Mouse (Mus musculus) heart, embryonic 15.5 days (tissue): ENCODE data around the gene Vrk2. TPM values are rescaled to one million over a fixed set of nuclear protein-coding genes. Genes with fewer than 3 reads are reported as not detected.
A peak's percentile ranks its signal among the peaks of the same experiment; 100 is the strongest.

Experiments used
- ATAC-seq: fragments of 200-750 bp; cut with Nextera tagmentation; replicated peaks from 2 replicates; pipeline ENCODE4 v1.8.0; 2017; ENCODE audit warnings: low read depth, moderate TSS enrichment; ENCODE audit not compliant: insufficient number of reproducible peaks, insufficient read depth, low FRiP score
- H3K27ac ChIP-seq: fragments of 300-500 bp; sonication (generic); 2 replicates; pipeline ENCODE4 v1.5.1; 2015; ENCODE audit warnings: mild to moderate bottlenecking, inconsistent platforms
- H3K27me3 ChIP-seq: fragments of 300-500 bp; sonication (generic); 2 replicates; pipeline ENCODE4 v1.6.1; 2015; ENCODE audit warnings: inconsistent platforms
- H3K36me3 ChIP-seq: fragments of 300-500 bp; sonication (generic); 2 replicates; pipeline ENCODE4 v1.6.1; 2015; ENCODE audit warnings: mild to moderate bottlenecking, inconsistent platforms
- H3K4me1 ChIP-seq: fragments of 300-500 bp; sonication (generic); replicated peaks from 2 replicates; pipeline ENCODE4 v1.6.1; 2015; ENCODE audit warnings: inconsistent platforms
- H3K4me2 ChIP-seq: fragments of 300-500 bp; sonication (generic); 2 replicates; pipeline ENCODE4 v1.6.1; 2015; ENCODE audit warnings: inconsistent platforms, mild to moderate bottlenecking, moderate library complexity
- H3K4me3 ChIP-seq: fragments of 300-500 bp; sonication (generic); 2 replicates; pipeline ENCODE4 v1.5.1; 2015; ENCODE audit warnings: mild to moderate bottlenecking, inconsistent platforms
- H3K9ac ChIP-seq: fragments of 300-500 bp; sonication (generic); 2 replicates; pipeline ENCODE4 v1.6.1; 2015; ENCODE audit warnings: mild to moderate bottlenecking, inconsistent platforms
- H3K9me3 ChIP-seq: fragments of 300-500 bp; sonication (generic); replicated peaks from 2 replicates; pipeline ENCODE4 v1.6.1; 2016; ENCODE audit warnings: inconsistent platforms
- WGBS: fragments of 180-500 bp; shearing (Covaris S2); methylation state at CpG from one replicate; pipeline ENCODE4 v1.1.7; 2015; ENCODE audit warnings: mixed read lengths; 5-methylcytosine and 5-hydroxymethylcytosine counted together
- polyA plus RNA-seq: library from polyadenylated mRNA; unstranded; fragments of >200 nt; fragmentation: Nextera tagmentation; extraction: Ambion mirVana; gene quantifications from 2 replicates; pipeline ENCODE4 v1.2.1, GENCODE M21; 2015

The Vrk2 gene
- polyA plus RNA-seq, 1 experiment from 2014 or later = 14.7 TPM

GRCm38 (mm10) chr11:26597761-26598160 is 4.0 kb upstream of the Vrk2 start:
- Histone ChIP-seq H3K4me1 (peaks cover 4% of the 10 kb centered on the region), H3K4me2 (no peak overlapping the region), H3K36me3 (no peaks in the 10 kb centered on the region), H3K27me3 (no peaks in the 10 kb centered on the region), H3K4me3 (no peak overlapping the region), H3K9me3 (no peaks in the 10 kb centered on the region), H3K27ac (no peak overlapping the region), H3K9ac (no peak overlapping the region)
- WGBS = 76% methylated on average over 6 of the region's 6 CpGs
- no peak for ATAC-seq

- H3K9ac ChIP-seq = no peak overlapping the region
- no peak for ATAC-seq
- H3K4me2 ChIP-seq = no peak overlapping the region
- no peak overlapping the region for H3K4me3 ChIP-seq
- H3K9me3 ChIP-seq = no peaks in the 10 kb centered on the region
- H3K27me3 ChIP-seq = no peaks in the 10 kb centered on the region
- peaks cover 10% of the 10 kb centered on the region for H3K4me1 ChIP-seq
- H3K36me3 ChIP-seq = no peaks in the 10 kb centered on the region
- 52% methylated on average over 6 of the region's 6 CpGs for WGBS
- H3K27ac ChIP-seq = no peak overlapping the region
These were observed 3.3 kb upstream of the Vrk2 start for GRCm38 (mm10) chr11:26597145-26597544.

DNA sequence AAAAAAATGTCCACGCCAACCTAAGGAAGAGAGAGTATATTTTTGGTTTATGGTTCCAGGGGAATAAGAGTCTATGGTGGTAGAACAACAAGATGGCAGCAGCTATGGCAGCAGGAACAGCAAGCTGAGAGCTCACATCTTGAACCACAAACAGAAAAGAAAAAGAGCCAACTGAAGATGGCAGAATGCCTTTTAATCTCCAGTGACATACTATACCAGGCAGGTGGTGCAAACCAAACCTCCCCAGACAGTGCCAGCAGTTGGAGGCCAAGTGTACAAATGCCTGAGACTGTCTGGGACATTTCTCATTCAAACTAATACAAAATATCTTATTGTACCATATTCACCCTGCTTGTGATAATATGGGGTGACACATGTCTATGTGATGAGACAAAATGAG is 2.4 kb upstream of the Vrk2 start:
- no peak for ATAC-seq
- Histone ChIP-seq H3K4me3 (no peak overlapping the region), H3K9ac (no peak overlapping the region), H3K4me1 (peaks cover 10% of the 10 kb centered on the region), H3K4me2 (no peak overlapping the region), H3K9me3 (no peaks in the 10 kb centered on the region), H3K27ac (no peak overlapping the region), H3K36me3 (no peaks in the 10 kb centered on the region), H3K27me3 (no peaks in the 10 kb centered on the region)
- 89% methylated on average over 1 of the region's 1 CpGs for WGBS

DNA sequence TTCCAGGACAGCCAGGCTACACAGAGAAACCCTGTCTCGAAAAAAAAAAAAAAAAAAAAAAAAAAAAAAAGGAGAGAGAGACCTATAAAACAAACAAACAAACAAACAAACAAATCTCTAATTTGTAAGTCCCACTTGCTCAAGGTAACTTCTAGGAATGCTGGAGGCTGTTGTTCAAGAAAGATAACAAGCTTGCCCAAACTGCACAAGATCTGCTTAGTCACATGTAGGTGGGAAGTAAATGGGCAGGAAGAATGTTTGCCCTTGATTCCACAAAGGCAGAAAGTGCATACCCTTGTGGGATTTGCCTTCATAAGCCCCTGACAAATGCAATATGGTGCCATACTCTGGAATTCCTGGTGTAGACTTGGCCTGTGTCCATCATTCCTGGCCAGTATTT is 688 bp upstream of the Vrk2 start:
- H3K36me3 ChIP-seq = no peaks in the 10 kb centered on the region
- H3K4me3 ChIP-seq = no peak overlapping the region
- no peak for ATAC-seq
- H3K27me3 ChIP-seq = no peaks in the 10 kb centered on the region
- WGBS = no CpG with 5 or more reads among the region's 1 CpGs
- H3K4me2 ChIP-seq = no peak overlapping the region
- peaks cover 10% of the 10 kb centered on the region for H3K4me1 ChIP-seq
- H3K27ac ChIP-seq = no peak overlapping the region
- no peak overlapping the region for H3K9ac ChIP-seq
- H3K9me3 ChIP-seq = no peaks in the 10 kb centered on the region

- peaks cover 10% of the 10 kb centered on the region for H3K4me1 ChIP-seq
- ATAC-seq = no peak
- H3K27ac ChIP-seq = peak overlapping the region; percentile 90
- WGBS = 25% methylated on average over 6 of the region's 6 CpGs
- no peaks in the 10 kb centered on the region for H3K9me3 ChIP-seq
- peak overlapping the region; percentile 96 for H3K4me3 ChIP-seq
- H3K9ac ChIP-seq = peak overlapping the region; percentile 82
- peak overlapping the region; percentile 75 for H3K4me2 ChIP-seq
- H3K36me3 ChIP-seq = no peaks in the 10 kb centered on the region
- H3K27me3 ChIP-seq = no peaks in the 10 kb centered on the region
These were observed 1.3 kb downstream of the Vrk2 start for GRCm38 (mm10) chr11:26592395-26593053.

GRCm38 (mm10) chr11:26587184-26587524 is 6.6 kb downstream of the Vrk2 start:
- no peaks in the 10 kb centered on the region for H3K27me3 ChIP-seq
- 96% methylated on average over 1 of the region's 1 CpGs for WGBS
- H3K27ac ChIP-seq = no peak overlapping the region
- no peaks in the 10 kb centered on the region for H3K36me3 ChIP-seq
- no peaks in the 10 kb centered on the region for H3K9me3 ChIP-seq
- peaks cover 9% of the 10 kb centered on the region for H3K4me1 ChIP-seq
- ATAC-seq = no peak
- H3K9ac ChIP-seq = no peak overlapping the region
- H3K4me3 ChIP-seq = no peak overlapping the region
- H3K4me2 ChIP-seq = no peak overlapping the region

DNA sequence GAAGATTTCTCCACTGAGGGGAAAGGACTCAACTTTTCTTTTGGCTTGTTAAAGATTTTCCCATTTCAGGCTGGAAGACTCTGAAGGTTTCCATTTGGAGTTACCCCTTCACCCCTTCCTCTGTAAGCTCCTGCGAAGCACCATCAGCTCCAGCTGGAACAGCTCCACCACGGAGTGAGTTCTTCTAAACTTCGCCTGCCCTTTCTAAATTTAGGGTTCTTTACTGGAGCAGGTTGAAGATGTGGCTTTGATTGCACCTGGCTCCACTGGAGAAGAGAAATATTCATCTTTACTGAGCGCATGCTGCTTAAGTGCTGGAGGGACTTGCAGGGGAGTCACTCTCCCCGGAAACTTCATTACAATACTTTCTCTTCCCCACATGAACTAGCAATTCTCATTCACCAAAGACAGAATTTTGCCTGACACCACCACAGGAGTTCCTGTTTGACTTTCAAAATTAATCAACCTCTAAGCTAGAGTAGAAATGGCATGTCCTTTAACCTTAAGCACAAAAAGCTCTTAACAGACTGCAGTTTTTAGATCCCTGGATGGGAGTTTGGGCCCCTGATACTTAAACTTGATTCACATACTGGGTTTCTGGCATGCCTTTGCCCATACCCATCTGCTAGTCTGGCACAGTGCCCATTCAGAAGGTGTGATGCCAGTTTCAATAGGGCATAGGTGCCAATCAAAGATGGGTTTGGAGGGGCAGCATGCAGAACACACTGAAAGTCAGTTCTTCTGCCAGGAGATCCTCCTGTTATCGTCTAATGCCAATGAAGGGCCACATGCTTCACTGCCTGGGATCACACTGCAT is 7.2 kb downstream of the Vrk2 start:
- no peak overlapping the region for H3K9ac ChIP-seq
- ATAC-seq = no peak

DNA sequence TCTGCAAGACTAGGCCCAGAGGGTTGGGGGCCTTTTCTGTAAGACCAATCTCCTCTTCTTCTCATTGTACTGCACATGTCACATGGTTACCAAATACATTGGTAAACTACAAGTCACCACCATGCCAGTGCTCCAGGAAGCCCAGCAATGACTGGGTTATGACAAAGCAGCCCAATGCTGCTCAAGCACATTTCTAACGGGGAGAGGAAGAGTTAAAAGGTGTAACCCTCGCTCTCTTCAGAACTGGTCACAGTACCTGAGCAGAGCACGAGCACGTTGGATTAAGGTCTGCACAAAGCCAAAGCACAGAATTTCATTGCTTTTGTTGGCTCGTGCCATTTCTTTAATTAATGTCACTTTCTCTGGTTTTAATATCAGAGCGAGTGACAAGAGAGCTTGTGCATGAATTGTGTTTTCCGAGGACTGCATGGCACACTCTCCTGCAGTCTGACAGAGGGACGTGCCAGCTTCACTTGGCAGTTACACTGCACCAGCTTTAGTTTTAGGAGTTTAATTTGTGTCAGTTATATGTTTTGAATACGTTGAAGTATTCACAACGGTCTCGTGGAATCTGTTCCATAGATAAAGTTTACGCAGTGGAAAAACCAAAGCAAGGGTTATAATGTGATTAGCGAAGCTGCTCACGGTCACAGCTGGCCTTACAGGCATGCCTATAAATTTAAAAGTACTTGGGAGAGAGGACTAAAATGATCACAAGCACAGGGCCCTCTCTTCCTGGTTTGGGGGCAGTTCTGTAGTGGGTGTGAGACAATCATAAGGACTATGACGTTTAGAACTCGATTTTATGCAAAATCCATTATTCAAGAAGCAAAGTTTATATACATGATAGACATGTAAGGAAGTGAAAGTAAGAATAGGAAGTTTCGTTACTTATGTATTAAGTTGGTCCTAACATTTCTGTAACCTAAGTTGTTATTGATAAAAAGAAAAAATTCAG is 8.1 kb downstream of the Vrk2 start:
- H3K4me3 ChIP-seq = no peak overlapping the region
- H3K27me3 ChIP-seq = no peaks in the 10 kb centered on the region
- no peak overlapping the region for H3K4me2 ChIP-seq
- H3K9me3 ChIP-seq = no peaks in the 10 kb centered on the region
- no peak for ATAC-seq
- 83% methylated on average over 17 of the region's 17 CpGs for WGBS
- no peak overlapping the region for H3K9ac ChIP-seq
- no peak overlapping the region for H3K27ac ChIP-seq
- H3K4me1 ChIP-seq = peaks cover 9% of the 10 kb centered on the region
- H3K36me3 ChIP-seq = no peaks in the 10 kb centered on the region

More for the DNA sequence above, 7.2 kb downstream of the Vrk2 start:
- no peaks in the 10 kb centered on the region for H3K27me3 ChIP-seq
- peaks cover 9% of the 10 kb centered on the region for H3K4me1 ChIP-seq
- no peaks in the 10 kb centered on the region for H3K9me3 ChIP-seq
- WGBS = 58% methylated on average over 6 of the region's 6 CpGs
- no peak overlapping the region for H3K4me3 ChIP-seq
- no peak overlapping the region for H3K4me2 ChIP-seq
- no peaks in the 10 kb centered on the region for H3K36me3 ChIP-seq
- peak overlapping the region; percentile 5; the same call in 1 of the 2 replicates for H3K27ac ChIP-seq

DNA sequence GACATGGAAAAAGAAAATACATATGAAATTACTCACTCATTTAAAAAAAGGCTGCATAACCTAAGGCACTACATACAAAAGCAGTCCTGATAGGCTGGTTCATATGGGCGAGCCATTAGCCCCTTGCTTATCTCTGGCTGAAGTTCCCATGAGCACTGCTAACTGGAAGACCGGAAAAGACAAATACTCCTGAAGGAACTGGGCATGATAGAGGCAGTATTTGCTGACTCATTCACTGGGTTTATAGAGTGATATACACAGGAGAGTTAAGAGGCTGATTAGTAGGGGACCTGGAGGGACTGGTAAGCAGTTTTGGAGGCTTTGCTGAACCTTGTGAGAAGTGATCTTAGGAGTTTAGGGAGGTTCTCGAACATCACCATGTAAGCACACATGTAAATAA is 42.2 kb downstream of the Vrk2 start:
- no peak overlapping the region for H3K9ac ChIP-seq
- no peaks in the 10 kb centered on the region for H3K4me1 ChIP-seq
- H3K4me2 ChIP-seq = no peak overlapping the region
- no peaks in the 10 kb centered on the region for H3K27me3 ChIP-seq
- no peaks in the 10 kb centered on the region for H3K9me3 ChIP-seq
- H3K27ac ChIP-seq = no peak overlapping the region
- no peak for ATAC-seq
- H3K4me3 ChIP-seq = no peak overlapping the region
- 69% methylated on average over 3 of the region's 3 CpGs for WGBS
- H3K36me3 ChIP-seq = no peaks in the 10 kb centered on the region

DNA sequence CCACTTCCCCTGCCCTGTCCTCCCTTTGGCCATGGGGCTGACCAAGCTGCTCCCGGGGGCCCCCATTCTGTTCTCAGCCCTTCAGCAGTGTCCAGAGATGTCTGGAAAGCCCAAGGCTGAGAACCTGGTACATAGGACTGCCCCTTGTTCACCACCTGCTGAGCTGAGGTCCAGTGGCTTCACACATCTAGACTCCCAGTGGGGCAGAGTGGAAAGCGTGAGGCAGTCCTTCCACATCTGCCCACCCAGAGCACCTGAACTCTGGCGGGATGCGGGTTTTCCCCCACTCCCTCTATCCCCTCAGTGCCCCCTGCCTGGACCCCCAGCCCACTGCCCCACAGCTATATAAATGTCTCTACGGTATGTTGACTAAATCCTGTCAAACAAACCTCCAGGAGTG is 56.0 kb downstream of the Vrk2 start:
- Histone ChIP-seq H3K9me3 (no peaks in the 10 kb centered on the region), H3K4me1 (no peaks in the 10 kb centered on the region), H3K27ac (no peak overlapping the region), H3K27me3 (no peaks in the 10 kb centered on the region), H3K9ac (no peak overlapping the region), H3K4me2 (no peak overlapping the region), H3K4me3 (no peak overlapping the region), H3K36me3 (no peaks in the 10 kb centered on the region)
- 90% methylated on average over 5 of the region's 5 CpGs for WGBS
- ATAC-seq = no peak

- H3K4me1 ChIP-seq = no peaks in the 10 kb centered on the region
- H3K27ac ChIP-seq = no peak overlapping the region
- H3K9ac ChIP-seq = no peak overlapping the region
- H3K9me3 ChIP-seq = no peaks in the 10 kb centered on the region
- no peak overlapping the region for H3K4me3 ChIP-seq
- ATAC-seq = no peak
- no peaks in the 10 kb centered on the region for H3K36me3 ChIP-seq
- no peaks in the 10 kb centered on the region for H3K27me3 ChIP-seq
- no peak overlapping the region for H3K4me2 ChIP-seq
These were observed 60.0 kb downstream of the Vrk2 start for GRCm38 (mm10) chr11:26533828-26534119.
